Mouse (Mus musculus): ENCODE data around the gene AI593442.

The AI593442 gene

DNA sequence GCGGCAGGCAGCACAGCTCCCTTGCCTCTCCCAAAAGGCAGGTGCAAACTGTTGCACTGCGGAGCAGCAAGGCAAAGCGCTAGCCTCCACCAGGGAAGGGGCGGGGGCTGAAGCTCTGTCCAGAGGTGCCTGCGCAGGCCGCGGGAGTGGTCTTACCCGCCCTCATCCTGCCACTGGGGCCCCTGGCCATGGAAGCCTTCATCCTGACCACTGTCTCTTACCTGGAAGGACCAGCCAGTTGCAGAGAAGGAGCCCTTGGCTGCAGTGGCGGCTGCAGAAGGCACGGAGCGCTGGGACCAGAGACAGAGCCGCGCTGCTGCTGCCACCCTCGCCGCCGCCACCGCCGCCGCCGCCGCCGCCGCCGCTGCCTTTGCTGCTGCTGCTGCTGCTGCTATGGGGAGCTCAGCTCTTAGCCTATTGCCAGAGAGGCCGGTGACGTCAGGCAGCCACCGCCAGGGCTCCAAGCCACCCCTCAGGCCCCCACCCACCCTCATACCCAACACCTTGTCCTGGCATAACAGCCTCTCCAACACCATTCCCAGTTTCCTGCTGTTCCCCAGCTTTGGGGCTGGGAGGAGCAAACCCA lies at the start of gene AI593442:
AI593442 (minus strand) TSS at position 419 of the 586 bp plus-strand sequence.
- no peak for DNase-seq (ENCODE audit: extremely low read depth, low read depth)

DNA sequence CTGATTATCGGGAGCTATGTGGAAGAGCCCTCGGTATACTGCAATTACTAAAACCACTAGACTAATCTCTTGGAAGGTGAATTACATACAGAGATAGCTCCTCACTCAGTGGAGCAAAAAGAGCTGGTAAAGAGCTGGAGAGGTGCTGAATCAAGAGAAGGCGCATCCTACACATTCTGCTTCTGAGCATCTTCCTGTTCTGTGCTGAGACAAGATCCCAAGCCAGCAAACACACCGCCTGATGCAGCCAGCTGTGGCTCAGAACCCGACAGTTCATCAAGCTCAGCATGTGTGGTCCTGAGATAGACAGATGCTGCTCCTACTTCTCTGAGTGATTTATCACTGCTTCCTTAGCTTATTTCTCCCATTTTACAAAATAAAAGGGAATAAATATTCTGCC lies 49.2 kb upstream of the AI593442 start:
- DNase-seq (ENCODE audit: extremely low read depth, low read depth): no peak

DNA sequence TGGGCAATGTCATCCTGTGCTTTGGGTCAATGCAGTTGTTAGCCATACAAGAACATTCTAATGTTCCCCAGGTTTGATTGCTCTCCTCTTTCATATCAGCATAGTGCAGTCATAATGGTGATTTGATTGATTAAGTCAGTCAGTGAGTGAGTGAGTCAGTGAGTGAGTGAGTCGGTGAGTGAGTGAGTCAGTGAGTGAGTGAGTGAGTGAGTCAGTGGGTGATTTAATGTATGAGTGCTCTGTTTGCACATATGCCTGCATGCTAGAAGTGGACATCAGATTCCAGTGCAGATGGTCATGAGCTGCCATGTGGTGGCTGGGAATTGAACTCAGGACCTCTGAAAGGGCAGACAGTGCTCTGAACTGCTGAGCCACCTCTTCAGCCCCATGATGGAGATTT lies 43.0 kb upstream of the AI593442 start:
- DNase-seq (ENCODE audit: extremely low read depth, low read depth): no peak

DNA sequence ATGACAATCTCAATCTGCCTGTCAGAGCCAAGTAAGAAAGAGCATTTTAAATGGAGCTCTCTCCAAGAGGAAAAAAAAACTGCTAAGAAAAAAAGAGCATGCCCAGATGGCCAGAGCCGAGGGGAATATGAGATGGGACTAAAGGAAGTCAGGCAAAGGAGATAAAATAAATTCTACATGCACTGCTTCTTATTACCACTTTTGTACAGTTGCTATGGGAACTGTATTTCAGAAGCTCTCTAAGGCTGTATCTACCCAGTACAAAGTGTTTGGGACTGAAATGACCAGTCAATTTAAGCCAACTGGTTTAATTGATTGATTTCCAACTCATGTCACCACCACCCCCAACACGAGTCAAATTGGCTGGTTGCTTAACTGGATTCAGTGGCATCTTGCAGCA lies 40.0 kb upstream of the AI593442 start:
- DNase-seq (ENCODE audit: extremely low read depth, low read depth): no peak

DNA sequence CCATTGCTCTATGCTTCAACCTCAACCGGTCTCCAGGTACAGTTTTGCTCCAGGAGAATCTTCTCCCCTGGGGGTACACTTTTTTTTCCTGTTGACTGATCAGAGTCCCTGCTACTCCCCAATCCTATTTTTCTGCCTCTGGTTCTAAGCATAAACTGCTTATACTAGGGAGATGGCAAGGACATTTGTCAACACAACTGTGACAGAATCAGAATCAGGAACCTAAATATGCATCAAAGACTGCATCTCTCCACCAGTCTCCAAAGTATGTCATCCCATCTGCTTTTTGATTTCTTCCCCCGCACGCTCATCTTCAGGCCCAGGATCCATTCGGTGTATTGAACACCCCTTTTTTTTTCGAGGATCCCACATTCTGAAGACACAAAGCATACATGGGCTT lies 456 bp upstream of the AI593442 start:
- DNase-seq (ENCODE audit: extremely low read depth, low read depth): no peak

DNA sequence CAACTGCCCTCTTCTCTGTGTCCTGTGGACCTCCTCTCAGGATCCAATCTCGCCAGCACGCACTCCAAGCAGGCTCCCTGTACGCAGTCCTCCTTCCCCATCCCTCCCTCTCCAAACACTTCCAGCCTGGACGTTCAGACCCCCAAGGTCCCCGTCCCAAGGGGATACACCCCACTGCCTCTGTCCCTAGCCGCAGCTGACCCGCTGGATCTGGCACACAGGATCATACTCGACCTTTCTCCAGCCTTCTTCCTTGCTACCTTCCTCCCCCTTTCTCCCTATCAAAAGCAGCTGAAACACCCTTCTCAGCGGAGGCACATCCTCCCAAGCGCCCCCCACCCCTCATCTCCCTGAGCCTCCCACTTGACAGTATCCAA lies 753 bp downstream of the AI593442 start:
- no peak for DNase-seq (ENCODE audit: extremely low read depth, low read depth)

DNA sequence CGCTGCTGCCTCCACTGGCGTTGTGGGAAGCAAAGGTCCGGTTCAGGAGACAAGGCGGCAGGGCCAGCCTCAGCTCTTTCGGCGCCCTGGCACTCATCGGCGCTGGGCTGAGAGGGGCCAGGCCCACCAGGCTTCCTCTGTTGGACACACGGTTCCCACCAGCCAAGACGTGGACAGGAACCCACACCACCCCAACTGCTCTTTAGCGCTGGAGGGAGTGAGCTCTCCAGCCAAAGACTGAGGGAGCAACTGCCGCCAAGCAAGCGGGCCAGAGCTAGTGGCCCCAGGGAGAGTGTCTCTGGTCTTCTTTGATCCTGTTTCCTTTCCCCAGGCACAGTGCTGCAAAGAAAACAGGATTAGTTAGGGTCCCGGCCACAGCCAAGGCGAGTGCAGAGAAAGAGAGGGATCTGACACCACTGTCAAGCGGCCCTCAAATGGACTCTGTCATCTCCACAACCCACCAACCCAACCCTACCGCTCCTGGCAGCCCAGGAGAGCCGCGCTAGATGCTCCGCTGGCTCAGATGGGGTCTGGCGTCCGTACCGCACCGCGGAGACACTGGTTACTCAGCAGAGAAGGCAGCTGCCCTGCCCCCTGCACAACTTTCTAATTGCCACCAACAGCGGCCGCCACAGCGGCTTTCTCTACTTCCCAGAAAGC lies 1.3 kb downstream of the AI593442 start:
- DNase-seq (ENCODE audit: extremely low read depth, low read depth): no peak

DNA sequence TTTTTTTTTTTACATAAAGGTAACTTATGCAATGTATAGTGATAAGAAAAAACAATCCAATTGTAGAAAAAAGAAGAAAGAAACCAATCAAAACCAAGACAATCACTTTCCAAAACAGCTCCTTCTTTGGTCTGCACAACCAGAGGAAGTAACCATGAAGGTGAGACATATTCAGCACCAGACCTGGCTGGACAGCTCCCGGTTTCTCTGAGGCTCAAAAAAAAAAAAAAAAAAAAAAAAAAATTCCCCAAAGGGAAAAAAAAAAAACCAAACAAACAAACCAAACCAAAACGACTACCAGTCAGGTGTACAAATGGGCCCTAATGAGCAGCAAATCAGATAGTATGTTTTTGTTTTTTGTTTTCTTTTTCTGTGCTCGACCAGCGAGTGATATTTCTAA lies 3.0 kb downstream of the AI593442 start:
- no peak for DNase-seq (ENCODE audit: extremely low read depth, low read depth)

DNA sequence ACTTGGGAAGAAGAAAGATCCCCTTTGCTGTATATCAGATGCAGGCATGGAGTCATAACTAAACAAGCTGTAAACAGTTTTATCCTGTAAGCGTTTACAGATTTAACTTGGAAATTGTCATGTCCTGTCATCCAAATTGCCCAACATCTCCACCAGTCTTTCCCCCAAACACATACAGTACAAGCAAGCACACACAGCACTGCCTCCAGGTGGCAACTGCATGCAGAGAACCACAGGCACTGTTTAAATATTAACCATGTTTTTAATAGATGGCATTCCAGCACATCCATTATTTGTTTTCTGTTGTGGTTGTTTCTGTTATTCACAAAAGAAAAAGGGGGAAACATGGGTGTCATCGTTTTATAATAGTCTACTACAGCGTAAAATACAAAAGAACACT lies 3.6 kb downstream of the AI593442 start:
- no peak for DNase-seq (ENCODE audit: extremely low read depth, low read depth)

DNA sequence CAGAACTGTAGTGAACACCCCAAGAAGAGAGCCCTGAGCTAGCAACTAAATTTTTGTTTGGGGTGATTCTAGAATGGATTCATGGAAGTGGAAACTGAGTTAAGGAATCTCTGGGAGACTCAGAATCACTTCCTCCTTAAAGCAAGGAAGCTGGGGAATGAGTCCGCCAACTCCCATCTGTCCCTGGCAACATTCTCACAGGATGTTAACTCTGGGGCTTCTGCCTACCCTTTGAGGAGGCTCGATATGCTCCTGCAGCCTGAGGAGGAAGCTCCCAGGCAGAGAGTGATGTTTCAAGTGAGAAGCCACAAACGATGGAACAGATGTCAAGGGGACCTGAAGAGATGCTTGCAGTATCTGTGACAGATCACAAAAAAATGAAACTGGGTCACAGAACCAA lies 18.2 kb downstream of the AI593442 start:
- DNase-seq (ENCODE audit: extremely low read depth, low read depth): no peak

DNA sequence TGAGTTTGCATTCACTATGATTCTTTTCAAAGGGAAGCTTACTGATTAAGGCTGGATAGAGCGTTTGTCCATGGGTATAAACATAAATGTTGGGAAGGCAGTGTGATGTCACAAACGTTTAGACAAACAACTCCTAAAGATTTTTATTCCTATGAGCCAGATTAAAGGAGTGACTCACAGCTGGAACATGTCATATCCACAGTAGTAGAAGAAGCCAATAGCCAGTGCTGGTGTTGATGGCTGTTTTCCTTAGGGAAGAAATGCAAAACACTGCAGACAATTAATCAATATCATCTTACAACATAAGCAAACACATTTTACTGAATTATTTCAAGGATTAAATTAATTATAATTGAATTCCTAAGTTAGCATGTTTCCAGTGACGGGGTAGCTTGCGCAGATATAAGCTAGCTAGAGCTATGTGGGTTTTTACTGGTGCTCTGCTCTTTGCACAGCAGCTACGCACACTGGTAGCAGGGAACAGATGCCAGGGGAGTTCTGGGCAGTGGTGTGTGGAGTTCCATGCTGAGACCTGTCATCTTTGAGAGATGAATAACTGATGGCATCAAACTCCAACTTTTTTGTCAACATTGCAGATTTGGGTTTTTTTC lies 29.1 kb downstream of the AI593442 start:
- no peak for DNase-seq (ENCODE audit: extremely low read depth, low read depth)

DNA sequence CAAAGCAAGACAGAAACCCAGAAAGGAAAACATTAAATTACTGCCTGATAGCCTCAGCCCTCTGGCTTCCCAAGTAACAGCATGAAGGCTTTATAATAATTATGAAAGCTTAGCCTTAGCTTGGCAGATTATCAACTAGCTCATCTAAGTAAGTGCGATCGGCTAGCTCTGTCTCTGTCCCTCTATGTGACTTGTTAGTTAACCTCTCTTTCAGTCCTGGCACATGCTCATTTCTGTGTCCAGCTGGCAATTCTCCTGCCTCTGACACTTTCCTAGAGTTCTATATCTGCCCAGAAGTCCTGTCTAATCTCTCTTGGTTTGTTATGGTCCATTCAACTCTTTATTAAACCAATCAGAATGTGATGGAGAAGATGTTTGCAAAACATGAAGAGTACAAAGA lies 34.3 kb downstream of the AI593442 start:
- DNase-seq (ENCODE audit: extremely low read depth, low read depth): no peak

DNA sequence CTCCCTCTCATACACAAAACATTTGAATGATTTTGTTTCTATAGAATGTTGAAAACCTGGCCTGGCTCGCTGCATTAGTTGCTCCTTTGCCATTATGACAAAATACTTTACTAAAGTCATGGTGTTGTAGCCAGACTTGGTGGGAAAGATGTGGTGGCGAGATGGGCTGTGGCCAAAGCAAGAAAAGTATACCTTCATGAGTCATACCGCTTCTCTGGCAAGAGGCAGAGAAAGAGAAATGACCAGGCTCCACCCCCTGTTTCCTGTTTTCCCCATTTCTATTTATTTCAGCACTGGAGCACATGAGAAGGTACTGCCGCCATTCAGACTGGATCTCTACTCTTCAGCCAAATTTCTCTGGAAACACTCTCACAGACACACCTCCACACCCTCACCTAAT lies 35.0 kb downstream of the AI593442 start:
- DNase-seq (ENCODE audit: extremely low read depth, low read depth): no peak

DNA sequence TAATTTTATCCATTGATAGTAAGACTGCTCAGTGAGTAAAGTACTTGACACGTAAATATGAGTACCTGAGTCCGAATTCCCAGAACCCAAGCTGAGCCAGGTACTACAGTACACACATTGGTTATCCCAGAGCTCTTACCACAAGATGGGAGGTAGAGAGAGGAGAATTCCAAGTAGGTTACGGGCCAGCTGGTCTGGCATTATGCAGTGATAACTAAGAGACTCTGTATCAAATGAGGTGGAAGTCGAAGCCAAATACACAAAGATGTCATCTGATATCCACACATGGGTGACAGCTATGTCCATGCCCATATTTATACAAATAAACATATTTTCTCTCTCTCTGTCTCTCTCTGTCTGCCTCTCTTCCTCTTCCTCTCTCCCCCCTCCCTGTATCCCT lies 35.4 kb downstream of the AI593442 start:
- DNase-seq (ENCODE audit: extremely low read depth, low read depth): no peak

DNA sequence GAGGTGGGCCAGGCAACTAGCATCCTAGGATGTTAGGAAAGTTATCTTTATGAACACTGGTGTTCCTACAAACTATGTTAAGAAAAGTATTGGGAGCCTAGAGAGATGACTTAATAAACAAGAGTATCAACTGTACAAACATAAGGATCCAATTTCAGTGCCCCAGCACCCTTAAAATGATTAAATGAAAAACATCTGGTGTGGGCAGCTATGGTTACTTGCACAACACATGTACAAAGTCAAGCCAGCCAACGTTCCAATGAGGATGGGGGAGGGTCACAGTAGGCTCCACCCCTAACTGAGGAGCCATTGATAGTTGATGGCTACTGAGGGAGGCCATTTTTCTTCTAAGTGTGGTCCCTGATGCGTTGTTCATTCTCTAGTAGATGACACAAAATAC lies 43.6 kb downstream of the AI593442 start:
- no peak for DNase-seq (ENCODE audit: extremely low read depth, low read depth)

DNA sequence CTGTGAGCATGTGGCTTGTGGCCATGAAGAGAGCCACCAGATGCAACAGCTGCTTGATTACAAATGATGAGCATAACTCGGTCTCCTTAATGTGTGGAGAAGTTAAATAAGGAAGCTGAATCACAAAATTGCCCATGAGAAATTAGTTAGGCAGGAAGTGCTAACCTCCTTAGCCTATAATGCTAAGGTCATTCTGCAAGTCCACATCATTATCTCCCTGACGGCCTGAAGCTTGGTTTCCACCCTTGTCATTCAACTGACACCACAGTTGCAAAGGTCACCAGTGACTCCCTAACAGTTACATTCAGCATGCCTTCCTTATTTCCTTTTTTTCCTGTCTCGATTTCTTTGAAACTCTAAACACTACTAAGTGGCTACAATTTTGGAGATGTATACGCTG lies 55.7 kb downstream of the AI593442 start:
- DNase-seq (ENCODE audit: extremely low read depth, low read depth): no peak

All from MEL-GATA-1-ER (cell line).